Mouse (Mus musculus) liver, postnatal 0 days (tissue): ENCODE results near the gene Gm17545. TPM values are rescaled to one million over a fixed set of nuclear protein-coding genes. Genes with fewer than 3 reads are reported as not detected.
"Not testable (repeated sequence)": the region's sequence is repeated elsewhere in the genome, so short reads cannot be mapped to it uniquely, and the experiment has no call there.

Source experiments
- ATAC-seq: fragments of 200-750 bp; cut with Nextera tagmentation; 2 replicates; pipeline ENCODE4 v1.8.0; 2017; ENCODE audit warnings: mild to moderate bottlenecking, moderate library complexity
- DNase-seq: peaks from one replicate; pipeline ENCODE4 v3.0.0-alpha.2; 2016
- H3K27ac ChIP-seq: fragments of 300-500 bp; sonication (generic); 2 replicates; pipeline ENCODE4 v1.5.1; 2014; ENCODE audit warnings: antibody characterized with exemption, moderate library complexity, mild to moderate bottlenecking, low read depth
- H3K27me3 ChIP-seq: fragments of 300-500 bp; sonication (generic); 2 replicates; pipeline ENCODE4 v1.6.1; 2014; ENCODE audit warnings: low read length, control low read depth, mixed read lengths; ENCODE audit not compliant: insufficient read depth
- H3K36me3 ChIP-seq: fragments of 300-500 bp; sonication (generic); replicated peaks from 2 replicates; pipeline ENCODE4 v1.6.1; 2014; ENCODE audit warnings: mild to moderate bottlenecking, control low read depth, low read length, moderate library complexity, mixed read lengths; ENCODE audit not compliant: insufficient read depth
- H3K4me1 ChIP-seq: fragments of 300-500 bp; sonication (generic); 2 replicates; pipeline ENCODE4 v1.6.1; 2014; ENCODE audit warnings: antibody characterized with exemption, mild to moderate bottlenecking, control low read depth; ENCODE audit not compliant: insufficient read depth
- H3K4me2 ChIP-seq: fragments of 300-500 bp; sonication (generic); 2 replicates; pipeline ENCODE4 v1.6.1; 2014; ENCODE audit warnings: low read depth, mild to moderate bottlenecking, low read length, moderate library complexity, mixed read lengths
- H3K4me3 ChIP-seq: fragments of 300-500 bp; sonication (generic); 2 replicates; pipeline ENCODE4 v1.5.1; 2014; ENCODE audit warnings: low read depth, low read length
- H3K9ac ChIP-seq: fragments of 300-500 bp; sonication (generic); replicated peaks from 2 replicates; pipeline ENCODE4 v1.6.1; 2014; ENCODE audit warnings: mild to moderate bottlenecking, moderate library complexity
- H3K9me3 ChIP-seq: fragments of 300-500 bp; sonication (generic); 2 replicates; pipeline ENCODE4 v1.6.1; 2016; ENCODE audit warnings: mild to moderate bottlenecking, control low read depth, low read length, mixed read lengths
- CTCF ChIP-seq: sonication (generic); IDR thresholded peaks from 2 replicates; pipeline ENCODE4 v1.5.1; 2016; ENCODE audit warnings: antibody characterized with exemption, low read depth
- EP300 ChIP-seq: IDR thresholded peaks from 2 replicates; pipeline ENCODE4 v1.6.1; 2016; ENCODE audit warnings: antibody characterized with exemption, low read depth, mild to moderate bottlenecking
- WGBS: fragments of 180-500 bp; shearing (Covaris S2); extraction: QIAGEN DNeasy Blood & Tissue Kit; methylation state at CpG from one replicate; pipeline ENCODE4 v1.1.7; 2014; ENCODE audit not compliant: insufficient replicate concordance; 5-methylcytosine and 5-hydroxymethylcytosine counted together
- polyA plus RNA-seq: library from polyadenylated mRNA; unstranded; fragments of >200 nt; fragmentation: Nextera tagmentation; extraction: Ambion mirVana; gene quantifications from 2 replicates; pipeline ENCODE4 v1.2.1, GENCODE M21; 2015

Gm17545 gene
- polyA plus RNA-seq = not detected in 2 replicates

GRCm38 (mm10) chr9:22453990-22454389, at the start of gene Gm17545:
Gene Gm17545, plus strand, starts transcription at chr9:22454290.
- H3K9ac ChIP-seq, ATAC-seq, H3K4me3 ChIP-seq, H3K9me3 ChIP-seq, DNase-seq, H3K4me1 ChIP-seq, H3K27ac ChIP-seq, H3K27me3 ChIP-seq, H3K4me2 ChIP-seq: not testable (repeated sequence)
- peaks cover 66% of the 10 kb centered on the region for H3K36me3 ChIP-seq
- 88% methylated on average over 8 of the region's 8 CpGs for WGBS

GRCm38 (mm10) chr9:22405414-22405813, 48.7 kb upstream of the Gm17545 start:
- Histone ChIP-seq H3K4me3 (no peak overlapping the region), H3K4me1 (no peaks in the 10 kb centered on the region), H3K27ac (no peak overlapping the region), H3K27me3 (no peaks in the 10 kb centered on the region), H3K36me3 (no peaks in the 10 kb centered on the region), H3K9me3 (no peaks in the 10 kb centered on the region), H3K4me2 (no peak overlapping the region), H3K9ac (no peak overlapping the region)
- DNase-seq (no peak), ATAC-seq (no peak)
- TF ChIP-seq EP300 (no peak), CTCF (no peak)
- WGBS = 76% methylated on average over 3 of the region's 3 CpGs

GRCm38 (mm10) chr9:22407633-22408032, 46.5 kb upstream of the Gm17545 start:
- not testable (repeated sequence) for H3K9ac ChIP-seq, DNase-seq, H3K27me3 ChIP-seq, H3K9me3 ChIP-seq, H3K4me2 ChIP-seq, H3K36me3 ChIP-seq, ATAC-seq, H3K27ac ChIP-seq, H3K4me3 ChIP-seq, H3K4me1 ChIP-seq
- WGBS = 84% methylated on average over 4 of the region's 4 CpGs

GRCm38 (mm10) chr9:22408344-22408743, 45.7 kb upstream of the Gm17545 start:
- H3K4me1 ChIP-seq, DNase-seq, H3K27me3 ChIP-seq, H3K4me2 ChIP-seq, ATAC-seq, H3K36me3 ChIP-seq, H3K27ac ChIP-seq, H3K9me3 ChIP-seq, H3K4me3 ChIP-seq, H3K9ac ChIP-seq: not testable (repeated sequence)
- WGBS = 18% methylated on average over 4 of the region's 4 CpGs
- TF ChIP-seq CTCF = peak; percentile 36; the same call in 1 of the 2 replicates

- peaks cover 3% of the 10 kb centered on the region; the same call in 1 of the 2 replicates for H3K4me1 ChIP-seq
- WGBS = 81% methylated on average over 7 of the region's 7 CpGs
- no peaks in the 10 kb centered on the region for H3K36me3 ChIP-seq
- H3K27ac ChIP-seq = no peak overlapping the region
- no peak for DNase-seq
- H3K9ac ChIP-seq = no peak overlapping the region
- TF ChIP-seq EP300 (no peak), CTCF (0 out of 2 replicates have a peak, but pooled peaks have one; percentile 5)
- no peak for ATAC-seq
- H3K4me3 ChIP-seq = no peak overlapping the region
- H3K27me3 ChIP-seq = no peaks in the 10 kb centered on the region
- H3K4me2 ChIP-seq = no peak overlapping the region
- no peaks in the 10 kb centered on the region for H3K9me3 ChIP-seq
Measured at GRCm38 (mm10) chr9:22409501-22409900, 44.6 kb upstream of the Gm17545 start.

- H3K9me3 ChIP-seq = no peaks in the 10 kb centered on the region
- under 1% methylated on average over 43 of the region's 43 CpGs for WGBS
- no peaks in the 10 kb centered on the region for H3K27me3 ChIP-seq
- peak within 1 kb of the TSS; percentile 54; the same call in 1 of the 2 replicates for H3K9ac ChIP-seq
- H3K4me3 ChIP-seq = peak within 1 kb of the TSS; percentile 58
- H3K27ac ChIP-seq = no peak within 1 kb of the TSS
- H3K36me3 ChIP-seq = no peaks in the 10 kb centered on the region
- DNase-seq (peak; percentile 95), ATAC-seq (peak; percentile 99)
- TF ChIP-seq EP300 (no peak), CTCF (peak; percentile 96)
- peaks cover 3% of the 10 kb centered on the region; the same call in 1 of the 2 replicates for H3K4me1 ChIP-seq
- H3K4me2 ChIP-seq = peak within 1 kb of the TSS; percentile 85
Measured at GRCm38 (mm10) chr9:22411002-22411857, 42.9 kb upstream of the Gm17545 start, which contains the start of gene 9530077C05Rik. Gene 9530077C05Rik, plus strand, starts transcription at chr9:22411513.
